ENCODE assay signal across 8 mouse cellular contexts in genomic region chr11:88161651-88162362, GRCm38 (mm10). TPM values are rescaled to one million over a fixed set of nuclear protein-coding genes. Genes with fewer than 3 reads are reported as not detected.
DNase-seq lines count a peak whose midpoint lies in the region; ATAC-seq and TF ChIP-seq lines count a peak whose summit lies in the region.

No protein-coding gene starts in this region.

- TF ChIP-seq POLR2A in liver, adult 2 months (IDR thresholded peaks at IDR 0.05; ENCODE audit: extremely low read depth, insufficient read depth, low read length): no peak

- H3K4me1 ChIP-seq in embryonic facial prominence, embryonic 13.5 days: peaks cover 62% of the 10 kb centered on the region
- peaks cover 58% of the 10 kb centered on the region for H3K4me1 ChIP-seq in heart, embryonic 11.5 days (ENCODE audit: control insufficient read depth, insufficient read depth, low read length)
- peaks cover 65% of the 10 kb centered on the region for H3K4me1 ChIP-seq in kidney, embryonic 16.5 days (ENCODE audit: insufficient read depth, low read length)
- H3K4me1 ChIP-seq in liver, adult 2 months (ENCODE audit: control insufficient read depth, insufficient read depth, low read length): peaks cover 5% of the 10 kb centered on the region; the same call in 1 of the 2 replicates

- no peak overlapping the region; the same call in none of the 2 replicates for H3K9ac ChIP-seq in embryonic facial prominence, embryonic 13.5 days
- peak overlapping the region; percentile 71 for H3K9ac ChIP-seq in heart, embryonic 11.5 days (ENCODE audit: low read depth, low read length)
- peak overlapping the region; percentile 65 for H3K9ac ChIP-seq in kidney, embryonic 16.5 days (replicated peaks; ENCODE audit: low read length)
- H3K9ac ChIP-seq in liver, adult 2 months (ENCODE audit: low read depth, low read length): peak overlapping the region; percentile 43

- peak overlapping the region; percentile 40 for H3K4me3 ChIP-seq in embryonic facial prominence, embryonic 13.5 days
- peak overlapping the region; percentile 42 for H3K4me3 ChIP-seq in heart, embryonic 11.5 days (ENCODE audit: low read depth, low read length)
- peak overlapping the region; percentile 35 for H3K4me3 ChIP-seq in kidney, embryonic 16.5 days (ENCODE audit: low read length)
- peak overlapping the region; percentile 52 for H3K4me3 ChIP-seq in liver, adult 2 months (ENCODE audit: insufficient read depth, low read depth, low read length)

- ATAC-seq in embryonic facial prominence, embryonic 13.5 days (ENCODE audit: insufficient number of reproducible peaks, insufficient read depth, low FRiP score, low TSS enrichment, low read depth): 0 out of 2 replicates have a peak, but pooled peaks have one; percentile 29
- ATAC-seq in heart, embryonic 11.5 days (replicated peaks; ENCODE audit: insufficient number of reproducible peaks, low FRiP score, low TSS enrichment): peak; percentile 75
- ATAC-seq in kidney, embryonic 16.5 days (ENCODE audit: low FRiP score, low TSS enrichment): peak; percentile 62

- peak overlapping the region; percentile 72 for H3K27ac ChIP-seq in embryonic facial prominence, embryonic 13.5 days
- H3K27ac ChIP-seq in heart, embryonic 11.5 days (ENCODE audit: low read depth, low read length): peak overlapping the region; percentile 91
- peak overlapping the region; percentile 90 for H3K27ac ChIP-seq in kidney, embryonic 16.5 days (ENCODE audit: low read length)
- peak overlapping the region; percentile 23 for H3K27ac ChIP-seq in liver, adult 2 months (replicated peaks; ENCODE audit: insufficient read depth, low read depth, low read length)

- no peaks in the 10 kb centered on the region for H3K27me3 ChIP-seq in embryonic facial prominence, embryonic 13.5 days
- no peaks in the 10 kb centered on the region for H3K27me3 ChIP-seq in heart, embryonic 11.5 days (ENCODE audit: control insufficient read depth, insufficient read depth, low read length)
- no peaks in the 10 kb centered on the region for H3K27me3 ChIP-seq in kidney, embryonic 16.5 days (ENCODE audit: insufficient read depth, low read length)
- H3K27me3 ChIP-seq in liver, adult 2 months (ENCODE audit: control insufficient read depth, insufficient read depth, low read length): no peaks in the 10 kb centered on the region

- no peaks in the 10 kb centered on the region for H3K79me2 ChIP-seq in liver, adult 2 months (ENCODE audit: control insufficient read depth, insufficient read depth, low read length)

- WGBS in embryonic facial prominence, embryonic 13.5 days: 4% methylated on average over 13 of the region's 15 CpGs
- WGBS in heart, embryonic 11.5 days (ENCODE audit: insufficient replicate concordance): under 1% methylated on average over 13 of the region's 15 CpGs
- WGBS in kidney, embryonic 16.5 days: 4% methylated on average over 12 of the region's 15 CpGs
- 2% methylated on average over 13 of the region's 15 CpGs for WGBS in liver, adult 2 months

- TF ChIP-seq CTCF in liver, adult 2 months (IDR thresholded peaks at IDR 0.05; ENCODE audit: low read depth, low read length): peak; percentile 96

- H3K9me3 ChIP-seq in embryonic facial prominence, embryonic 13.5 days: no peaks in the 10 kb centered on the region
- H3K9me3 ChIP-seq in heart, embryonic 11.5 days (replicated peaks; ENCODE audit: control insufficient read depth, low read length): no peaks in the 10 kb centered on the region
- no peaks in the 10 kb centered on the region for H3K9me3 ChIP-seq in kidney, embryonic 16.5 days (ENCODE audit: low read length)

- no peaks in the 10 kb centered on the region for H3K36me3 ChIP-seq in embryonic facial prominence, embryonic 13.5 days
- H3K36me3 ChIP-seq in heart, embryonic 11.5 days (ENCODE audit: control insufficient read depth, insufficient read depth, low read length): no peaks in the 10 kb centered on the region
- no peaks in the 10 kb centered on the region for H3K36me3 ChIP-seq in kidney, embryonic 16.5 days (ENCODE audit: insufficient read depth, low read length)
- H3K36me3 ChIP-seq in liver, adult 2 months (ENCODE audit: control insufficient read depth, insufficient read depth, low read length): no peaks in the 10 kb centered on the region

- H3K4me2 ChIP-seq in embryonic facial prominence, embryonic 13.5 days: peak overlapping the region; percentile 75
- peak overlapping the region; percentile 70 for H3K4me2 ChIP-seq in heart, embryonic 11.5 days
- H3K4me2 ChIP-seq in kidney, embryonic 16.5 days (replicated peaks; ENCODE audit: low read depth, low read length): peak overlapping the region; percentile 64

- peak; percentile 60 for DNase-seq in 3T3-L1 (ENCODE audit: low read depth, low spot score)
- DNase-seq in adrenal gland, postnatal 36 days: peak; percentile 95 to 98
- peak; percentile 68 for DNase-seq in liver, adult 2 months (ENCODE audit: extremely low read depth, low read depth, low spot score)
- peak; percentile 24 to 54 for DNase-seq in monocyte, adult 2 months (ENCODE audit: low read depth in 1 of 2, low spot score in 2 of 2)
- DNase-seq in spleen, postnatal 10 days (ENCODE audit: low spot score in 2 of 2): peak; percentile 44 to 74

RNA-seq across cellular contexts. Expression of gene Mrps23, which starts 42.4 kb away (rescaled TPM):
- 100 to 1,000 TPM; 151 to 216 TPM for total RNA-seq in adrenal gland, postnatal 36 days (2021)
- 64.1 and 69.4 TPM in 2 replicates for polyA plus RNA-seq in embryonic facial prominence, embryonic 13.5 days (2015; fragmentation: Nextera tagmentation; extraction: Ambion mirVana)
- polyA plus RNA-seq in heart, embryonic 11.5 days (2014; fragmentation: Nextera tagmentation; extraction: Ambion mirVana): 87.3 and 88.4 TPM in 2 replicates
- 61.5 and 66.6 TPM in 2 replicates for polyA plus RNA-seq in kidney, embryonic 16.5 days (2015; fragmentation: Nextera tagmentation; extraction: Ambion mirVana)
- 21.6 and 24.2 TPM in 2 replicates for total RNA-seq in liver, adult 2 months (2014; rRNA removed)
- polyA plus RNA-seq in liver, adult 2 months (2012; rRNA removed): 28.8 and 37.8 TPM in 2 replicates

Comparison
In these comparisons a context has a peak if more than half of its experiments do, and no peak if none do; other contexts are left out.
1. Peak in every context shown above with its lines: DNase-seq, ATAC-seq, H3K4me3 ChIP-seq and H3K27ac ChIP-seq.
2. DNase-seq: peak in every context shown above with its lines; median percentile 96 in adrenal gland, postnatal 36 days; 68 in liver, adult 2 months; 60 in 3T3-L1; 59 in spleen, postnatal 10 days; 39 in monocyte, adult 2 months.
3. H3K27ac ChIP-seq: peak in every context shown above with its lines; median percentile 91 in heart, embryonic 11.5 days; 90 in kidney, embryonic 16.5 days; 72 in embryonic facial prominence, embryonic 13.5 days; 23 in liver, adult 2 months.